Mouse (Mus musculus) C2C12 (cell line): ENCODE measurements around the gene Pdgfc.

Experiments used
- CEBPB ChIP-seq: IDR thresholded peaks from one replicate; pipeline ENCODE4 v1.6.1; 2011; ENCODE audit warnings: low read depth, mild to moderate bottlenecking, control low read depth, moderate library complexity
- CTCF ChIP-seq: IDR thresholded peaks from one replicate; pipeline ENCODE4 v1.5.1; 2011; ENCODE audit not compliant: control insufficient read depth, insufficient read depth, insufficient read length
- MAX ChIP-seq: IDR thresholded peaks from one replicate; pipeline ENCODE4 v1.6.1; 2011; ENCODE audit warnings: mild to moderate bottlenecking, control low read depth
- MYOD1 ChIP-seq: IDR thresholded peaks from one replicate; pipeline ENCODE4 v1.6.1; 2011; ENCODE audit warnings: low read depth; ENCODE audit not compliant: control insufficient read depth, insufficient read length
- MYOG ChIP-seq: IDR thresholded peaks from one replicate; pipeline ENCODE4 v1.6.1; 2011; ENCODE audit not compliant: control insufficient read depth, insufficient read length; ENCODE audit errors: extremely low read depth
- USF1 ChIP-seq: IDR thresholded peaks from one replicate; pipeline ENCODE4 v1.6.1; 2011; ENCODE audit warnings: low read depth, mild to moderate bottlenecking, control low read depth, moderate library complexity

DNA sequence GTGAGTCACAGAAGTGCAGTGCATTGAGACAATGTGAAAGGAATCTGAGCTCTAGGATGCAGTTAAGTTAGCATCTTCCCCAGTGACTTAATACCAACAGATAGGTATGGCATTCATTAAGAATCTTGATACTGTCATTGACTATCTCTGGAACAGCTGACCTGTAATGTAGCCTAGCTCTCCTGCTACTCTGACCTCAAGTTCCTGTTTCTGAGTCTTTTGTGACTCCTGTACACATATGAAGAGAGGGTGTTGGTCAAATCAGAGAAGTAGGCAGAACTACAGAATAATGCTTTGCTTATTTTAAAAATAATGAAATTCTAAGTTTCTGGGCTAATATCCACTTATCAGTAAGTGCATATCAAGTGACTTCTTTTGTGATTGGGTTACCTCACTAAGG is 17.9 kb downstream of the Pdgfc start:
- TF ChIP-seq CTCF = no peak
- TF ChIP-seq USF1 = no peak
- no peak for TF ChIP-seq MYOG
- TF ChIP-seq MYOD1 = no peak
- no peak for TF ChIP-seq MAX
- no peak for TF ChIP-seq CEBPB
